Mouse (Mus musculus): ENCODE measurements around the gene Vmn1r199. TPM values are rescaled to one million over a fixed set of nuclear protein-coding genes. Genes with fewer than 3 reads are reported as not detected.

Vmn1r199 gene
- polyA plus RNA-seq, 1 experiment from 2014 or later: not detected

GRCm38 (mm10) chr13:22402978-22403377 is 23.4 kb downstream of the Vmn1r199 start:
- Histone ChIP-seq H3K27ac (ENCODE audit: low read depth, low read length) (no peak overlapping the region), H3K9me3 (ENCODE audit: control insufficient read depth, low read length) (no peaks in the 10 kb centered on the region; the same call in 1 of the 2 replicates), H3K4me2 (ENCODE audit: low read depth, low read length, severe bottlenecking) (no peak overlapping the region), H3K27me3 (ENCODE audit: control insufficient read depth, insufficient read depth, low read length) (no peaks in the 10 kb centered on the region), H3K4me3 (ENCODE audit: low read depth, low read length) (no peak overlapping the region), H3K36me3 (ENCODE audit: control insufficient read depth, insufficient read depth, low read length) (no peaks in the 10 kb centered on the region), H3K4me1 (replicated peaks; ENCODE audit: control insufficient read depth, insufficient read depth, low read length) (no peaks in the 10 kb centered on the region), H3K9ac (ENCODE audit: low read length) (no peak overlapping the region)
- ATAC-seq (replicated peaks; ENCODE audit: low FRiP score) (no peak), DNase-seq (ENCODE audit: low spot score) (no peak)
- WGBS: 83% methylated on average over 1 of the region's 1 CpGs

Other genes with a start within 250 kb of the Vmn1r199 start
- gene Vmn1r191, start 195.8 kb upstream of the Vmn1r199 start, polyA plus RNA-seq (2014; fragmentation: Nextera tagmentation; extraction: Ambion mirVana): not detected in 2 replicates
- gene Vmn1r192, start 188.7 kb upstream of the Vmn1r199 start, polyA plus RNA-seq (2014; fragmentation: Nextera tagmentation; extraction: Ambion mirVana): not detected in 2 replicates
- gene Vmn1r193, start 156.7 kb upstream of the Vmn1r199 start, polyA plus RNA-seq (2014; fragmentation: Nextera tagmentation; extraction: Ambion mirVana): not detected in 2 replicates
- gene Vmn1r194, start 135.6 kb upstream of the Vmn1r199 start, polyA plus RNA-seq (2014; fragmentation: Nextera tagmentation; extraction: Ambion mirVana): not detected in 2 replicates
- not detected in 2 replicates for gene Vmn1r195, start 109.3 kb upstream of the Vmn1r199 start, polyA plus RNA-seq (2014; fragmentation: Nextera tagmentation; extraction: Ambion mirVana)
- gene Vmn1r196, start 89.9 kb upstream of the Vmn1r199 start, polyA plus RNA-seq (2014; fragmentation: Nextera tagmentation; extraction: Ambion mirVana): not detected in 2 replicates
- gene Vmn1r197, start 55.2 kb upstream of the Vmn1r199 start, polyA plus RNA-seq (2014; fragmentation: Nextera tagmentation; extraction: Ambion mirVana): not detected in 2 replicates
- gene Vmn1r198, start 29.5 kb upstream of the Vmn1r199 start, polyA plus RNA-seq (2014; fragmentation: Nextera tagmentation; extraction: Ambion mirVana): not detected in 2 replicates
- not detected in 2 replicates for gene Vmn1r200, start 10.6 kb downstream of the Vmn1r199 start, polyA plus RNA-seq (2014; fragmentation: Nextera tagmentation; extraction: Ambion mirVana)
- gene Vmn1r201, start 92.1 kb downstream of the Vmn1r199 start, polyA plus RNA-seq (2014; fragmentation: Nextera tagmentation; extraction: Ambion mirVana): not detected in 2 replicates
- not detected in 2 replicates for gene Vmn1r202, start 125.6 kb downstream of the Vmn1r199 start, polyA plus RNA-seq (2014; fragmentation: Nextera tagmentation; extraction: Ambion mirVana)
- not detected in 2 replicates for gene Vmn1r203, start 138.3 kb downstream of the Vmn1r199 start, polyA plus RNA-seq (2014; fragmentation: Nextera tagmentation; extraction: Ambion mirVana)
- not detected in 2 replicates for gene Vmn1r204, start 173.4 kb downstream of the Vmn1r199 start, polyA plus RNA-seq (2014; fragmentation: Nextera tagmentation; extraction: Ambion mirVana)
- gene Vmn1r205, start 213.2 kb downstream of the Vmn1r199 start, polyA plus RNA-seq (2014; fragmentation: Nextera tagmentation; extraction: Ambion mirVana): not detected in 2 replicates
- gene Vmn1r206, start 244.4 kb downstream of the Vmn1r199 start, polyA plus RNA-seq (2014; fragmentation: Nextera tagmentation; extraction: Ambion mirVana): not detected in 2 replicates

All from forebrain, embryonic 11.5 days (tissue).